Mouse (Mus musculus): Measurements from ENCODE around the gene Foxk1.
A peak's percentile ranks its signal among the peaks of the same experiment; 100 is the strongest.

The Foxk1 gene

DNA sequence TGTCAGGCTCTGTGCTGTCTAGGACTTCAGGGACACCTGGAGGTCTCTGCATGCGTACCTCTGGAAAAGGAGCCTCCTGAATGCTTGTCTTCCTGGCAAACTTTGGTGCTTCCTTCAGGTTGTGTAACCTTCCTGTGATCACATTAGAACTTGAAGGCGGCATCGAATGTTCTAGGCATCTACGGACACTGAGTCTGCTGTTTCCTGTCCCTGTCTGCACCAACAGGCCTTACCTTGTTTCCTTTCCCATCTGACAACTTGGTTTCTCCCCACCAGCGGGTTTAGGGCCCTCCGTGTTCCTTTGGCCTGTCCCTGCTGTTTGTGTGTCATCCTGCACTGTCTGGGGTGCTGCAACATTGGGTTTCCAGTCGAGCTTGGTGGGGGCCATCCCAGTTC lies 40.7 kb downstream of the Foxk1 start:
- no peak for DNase-seq (ENCODE audit: low spot score in 2 of 2)

DNA sequence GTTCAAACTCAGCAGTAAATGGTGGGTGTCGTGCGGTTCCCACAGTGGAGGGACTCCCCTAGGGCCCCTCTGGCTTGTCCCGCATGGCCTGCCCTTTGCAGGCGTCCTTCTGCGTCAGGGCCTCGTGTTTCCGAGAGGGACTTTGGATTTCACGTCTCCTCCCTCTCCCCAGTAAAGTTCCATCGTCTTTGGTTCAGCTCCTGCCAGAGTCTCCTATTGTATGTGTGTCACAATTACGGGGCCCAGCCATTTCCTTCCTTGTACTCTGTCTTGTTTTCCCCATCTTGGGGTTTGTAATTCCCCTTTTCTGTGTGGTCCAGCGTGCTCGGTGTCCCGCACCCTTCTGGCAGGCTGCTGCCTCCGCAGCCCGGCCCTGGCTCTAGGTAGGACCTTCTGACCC lies 42.2 kb downstream of the Foxk1 start:
- DNase-seq (ENCODE audit: low spot score in 2 of 2) = no peak

DNA sequence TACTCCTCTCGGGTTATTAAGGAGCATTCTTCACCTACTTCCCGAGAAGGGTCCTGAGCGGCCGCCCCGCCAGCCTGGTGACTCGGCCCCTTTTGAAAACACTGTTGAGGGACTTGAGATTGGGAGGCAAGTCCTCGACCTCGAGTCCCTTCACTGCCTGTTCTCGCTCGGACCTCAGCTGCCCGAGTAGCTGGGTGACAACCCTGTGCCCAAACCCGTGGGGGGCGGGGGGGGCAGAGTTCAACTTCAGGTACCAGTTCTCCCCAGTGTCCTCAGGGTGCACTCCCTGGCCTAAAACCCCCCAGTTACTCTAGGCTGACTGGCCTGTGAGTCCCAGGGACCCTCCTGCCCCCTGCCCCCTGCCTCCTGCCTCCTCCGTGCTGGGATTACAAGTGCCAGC lies 42.7 kb downstream of the Foxk1 start:
- no peak for DNase-seq (ENCODE audit: low spot score in 2 of 2)

DNA sequence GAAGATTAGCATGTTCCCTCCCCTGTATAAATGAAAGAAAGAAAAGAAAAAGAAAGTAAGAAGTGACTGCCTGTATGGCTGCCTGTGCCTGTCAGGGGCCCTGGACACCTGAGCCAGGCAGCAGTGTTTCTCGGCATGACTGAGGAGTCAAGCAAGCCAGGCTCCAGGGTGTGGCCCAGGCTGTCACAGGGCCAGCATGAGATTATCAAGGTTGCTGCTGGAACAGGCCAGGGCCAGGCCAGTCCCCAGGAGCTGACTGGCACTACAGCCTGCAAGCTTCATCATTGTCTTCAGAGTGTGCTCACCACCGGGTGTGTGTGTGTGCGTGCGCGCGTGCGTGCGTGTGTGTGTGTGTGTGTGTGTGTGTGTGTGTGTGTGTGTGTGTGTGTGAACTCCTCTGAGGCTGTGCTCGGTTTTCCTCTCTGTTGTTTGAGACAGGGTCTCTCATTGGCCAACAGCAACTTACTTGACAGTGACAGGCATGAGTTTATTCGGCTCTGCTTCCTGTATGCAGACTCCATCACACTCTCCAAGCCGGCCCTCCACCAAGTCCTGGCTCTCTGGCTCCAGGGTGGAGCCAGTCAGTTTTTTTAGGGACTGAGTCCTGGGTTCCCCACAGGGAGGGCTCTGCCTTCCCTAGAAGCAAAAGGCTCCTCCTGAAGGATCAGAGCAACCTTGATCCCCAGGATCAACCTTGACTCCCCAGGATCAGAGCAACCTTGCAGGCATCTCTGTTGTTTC lies 43.7 kb downstream of the Foxk1 start:
- no peak for DNase-seq (ENCODE audit: low spot score in 2 of 2)

DNA sequence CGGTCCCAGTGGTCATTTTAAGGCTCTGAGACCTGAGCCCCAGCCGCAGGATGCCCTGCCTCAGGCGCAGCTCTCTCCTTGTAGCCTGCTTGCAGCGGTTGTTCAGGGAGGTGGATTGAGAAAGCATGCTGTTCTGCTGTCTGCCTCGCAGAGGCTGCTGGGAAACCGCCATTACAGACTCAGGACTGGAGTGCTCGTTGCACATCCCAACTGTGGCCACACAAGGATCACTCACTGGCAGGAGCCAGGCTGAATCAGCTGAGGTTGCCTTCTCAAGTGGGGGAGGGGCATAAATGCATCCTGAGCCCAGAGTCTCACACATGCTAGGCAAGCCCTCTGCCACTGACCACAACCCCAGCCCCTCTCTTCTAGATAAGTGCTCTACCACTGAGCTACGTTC lies 44.4 kb downstream of the Foxk1 start:
- no peak for DNase-seq (ENCODE audit: low spot score in 2 of 2)

DNA sequence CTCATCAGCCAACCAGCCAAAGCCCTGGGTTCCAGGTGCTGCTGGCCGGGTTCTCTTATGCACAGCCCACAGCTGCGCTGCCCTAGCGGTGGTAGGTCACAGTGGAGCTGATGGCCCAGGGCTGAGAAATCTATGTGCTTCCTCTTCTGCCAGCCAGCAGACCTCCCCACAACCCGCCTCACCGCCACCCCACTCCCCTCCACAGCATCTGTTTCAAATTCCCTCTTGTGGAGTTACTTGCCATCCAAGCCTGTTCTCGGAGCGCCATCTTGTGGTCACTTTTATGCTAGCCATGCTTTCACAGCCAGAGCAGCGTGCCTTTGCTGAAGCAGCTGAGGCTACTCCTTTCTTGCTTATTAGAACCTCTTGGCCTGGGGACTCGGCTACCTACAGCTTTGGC lies 46.8 kb downstream of the Foxk1 start:
- peak; percentile 85 to 92 for DNase-seq (ENCODE audit: low spot score in 2 of 2)

DNA sequence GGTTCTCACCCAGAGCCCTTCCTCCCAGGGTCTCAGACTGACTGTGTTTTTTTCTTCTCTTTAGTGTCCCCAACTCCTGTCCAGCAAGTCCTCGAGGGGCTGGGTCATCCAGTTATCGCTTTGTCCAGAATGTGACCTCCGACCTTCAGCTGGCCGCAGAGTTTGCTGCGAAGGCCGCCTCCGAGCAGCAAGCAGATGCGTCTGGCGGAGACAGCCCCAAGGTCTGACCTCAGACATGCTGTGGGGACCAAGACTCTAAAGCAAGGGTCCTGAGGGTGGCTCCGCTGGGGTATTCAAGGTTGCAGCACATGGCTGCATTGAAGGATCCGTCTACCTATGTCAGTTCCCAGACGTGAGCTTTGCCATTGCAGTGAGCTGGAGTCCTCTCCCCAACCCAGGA lies 47.3 kb downstream of the Foxk1 start:
- no peak for DNase-seq (ENCODE audit: low spot score in 2 of 2)

DNA sequence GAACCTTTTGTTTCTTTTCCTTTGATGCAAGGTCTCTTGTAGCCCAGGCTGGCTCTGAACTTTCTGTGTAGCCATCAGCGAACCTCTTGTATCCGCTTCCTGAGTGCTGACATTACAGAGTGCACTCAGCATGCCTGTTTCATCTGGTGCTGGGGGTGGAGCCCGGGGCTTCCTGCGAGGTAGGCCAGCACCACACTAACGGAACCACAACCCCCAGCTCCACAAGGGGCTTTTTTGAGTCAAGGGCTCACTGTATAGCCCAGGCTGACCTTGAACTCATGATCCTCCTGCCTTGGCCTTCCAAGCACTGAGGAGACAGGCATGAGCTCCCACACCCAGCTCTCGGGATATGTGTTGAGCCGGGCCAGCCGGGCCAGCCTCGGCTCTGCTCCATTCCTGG lies 49.5 kb downstream of the Foxk1 start:
- DNase-seq (ENCODE audit: low spot score in 2 of 2) = no peak

DNA sequence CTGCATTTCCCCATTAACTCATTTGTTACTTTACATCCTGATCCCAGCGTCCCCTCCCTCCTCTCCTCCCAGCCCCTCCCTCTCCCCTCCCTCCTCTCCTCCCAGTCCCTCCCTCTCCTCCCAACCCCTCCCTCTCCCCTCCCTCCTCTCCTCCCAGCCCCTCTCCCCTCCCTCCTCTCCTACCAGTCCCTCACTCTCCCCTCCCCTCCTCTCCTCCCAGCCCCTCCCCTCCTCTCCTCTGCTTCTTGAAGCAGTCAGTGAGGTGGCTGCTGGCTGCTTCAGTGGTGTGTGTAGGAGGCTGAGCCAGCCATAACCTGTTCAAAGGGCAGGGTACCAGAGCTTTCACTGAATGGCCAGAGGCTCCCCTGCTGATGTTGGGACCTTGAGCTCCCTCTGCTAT lies 50.5 kb downstream of the Foxk1 start:
- no peak for DNase-seq (ENCODE audit: low spot score in 2 of 2)

DNA sequence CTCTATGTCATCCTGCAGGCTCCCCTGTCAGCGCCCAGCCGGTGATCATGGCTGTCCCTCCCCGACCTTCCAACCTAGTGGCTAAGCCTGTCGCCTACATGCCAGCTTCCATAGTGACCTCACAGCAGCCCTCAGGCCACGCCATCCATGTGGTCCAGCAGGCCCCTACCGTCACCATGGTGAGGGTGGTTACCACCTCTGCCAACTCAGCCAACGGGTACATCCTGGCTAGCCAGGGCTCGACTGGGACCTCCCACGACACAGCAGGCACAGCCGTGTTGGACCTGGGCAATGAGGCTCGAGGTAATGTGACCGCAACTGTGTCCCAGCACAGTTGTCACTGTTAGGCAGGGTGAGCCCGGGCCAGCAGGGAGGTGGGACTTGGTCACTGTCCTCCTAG lies 52.4 kb downstream of the Foxk1 start:
- DNase-seq (ENCODE audit: low spot score in 2 of 2) = no peak

DNA sequence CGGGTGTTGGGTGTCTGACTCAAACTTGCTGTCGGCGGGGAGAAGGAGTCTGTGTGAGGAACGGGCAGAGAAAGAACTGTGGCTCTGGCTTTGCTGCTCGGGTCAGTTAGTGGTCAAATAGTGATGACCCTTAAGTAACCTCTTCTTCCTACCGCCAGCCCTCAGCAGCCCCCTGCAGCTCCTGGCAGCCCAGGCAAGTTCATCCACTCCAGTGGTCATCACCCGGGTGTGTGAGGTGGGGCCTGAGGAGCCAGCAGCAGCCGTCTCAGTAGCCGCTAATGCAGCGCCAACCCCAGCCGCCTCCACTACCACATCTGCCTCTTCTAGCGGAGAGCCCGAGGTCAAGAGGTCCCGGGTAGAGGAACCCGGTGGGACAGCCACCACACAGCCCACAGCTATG lies 55.0 kb downstream of the Foxk1 start:
- DNase-seq (ENCODE audit: low spot score in 2 of 2) = no peak

DNA sequence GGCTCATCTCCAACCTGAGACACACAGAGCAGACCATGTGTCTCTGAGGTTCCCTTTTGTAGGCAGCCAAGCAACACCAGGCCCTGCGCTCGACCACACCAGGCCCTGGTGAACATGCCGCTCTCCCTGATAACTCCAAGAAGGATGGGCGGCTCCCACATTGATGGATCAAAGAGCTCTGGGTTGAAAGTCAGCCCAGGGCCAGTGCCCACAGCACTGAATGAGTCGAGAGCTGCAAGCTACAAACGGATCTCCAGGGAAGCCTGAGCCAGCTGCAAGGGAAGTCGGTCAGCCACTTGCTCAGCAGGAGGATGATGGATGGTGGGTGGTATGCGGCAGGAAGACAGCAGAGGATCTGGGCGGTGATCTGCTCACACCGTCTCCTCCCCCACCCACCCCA lies 56.0 kb downstream of the Foxk1 start:
- DNase-seq (ENCODE audit: low spot score in 2 of 2) = no peak

DNA sequence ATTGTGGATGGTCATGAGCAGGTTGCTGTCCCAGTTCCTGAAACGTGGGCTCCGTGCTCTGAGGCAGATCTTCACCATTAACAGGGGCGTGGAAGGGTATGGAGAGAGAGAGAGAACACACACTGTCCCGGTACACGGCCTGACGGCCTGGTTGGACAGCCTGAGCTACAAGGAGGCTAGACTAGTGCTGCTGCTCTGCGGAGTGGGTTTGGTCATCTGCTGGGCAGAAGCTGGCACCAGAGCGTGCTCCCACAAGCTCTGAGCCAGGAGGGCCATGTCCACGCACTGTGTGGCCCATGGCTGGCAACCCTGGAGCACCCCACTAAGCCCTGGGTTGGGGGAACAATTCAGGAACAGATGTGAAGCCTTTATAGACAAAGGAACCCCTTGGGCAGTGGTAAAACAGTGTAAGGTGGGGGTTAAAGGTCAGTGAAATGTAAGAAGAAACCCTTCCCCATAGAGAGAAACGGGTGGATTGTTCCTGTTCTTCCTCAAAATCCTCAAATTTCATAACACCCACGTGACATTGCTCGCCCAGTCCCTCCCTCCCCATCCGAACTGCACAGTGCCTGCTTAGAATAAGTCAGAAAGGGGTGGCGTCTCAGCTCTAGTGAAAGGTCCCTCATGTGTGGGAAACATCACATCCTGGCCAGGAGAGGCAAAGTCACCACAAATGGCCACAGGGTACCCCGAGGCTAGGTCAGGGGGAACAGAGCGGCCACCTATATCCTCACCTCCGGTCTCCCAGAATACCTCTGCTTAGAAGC lies 57.7 kb downstream of the Foxk1 start:
- DNase-seq (ENCODE audit: low spot score in 2 of 2) = no peak

DNA sequence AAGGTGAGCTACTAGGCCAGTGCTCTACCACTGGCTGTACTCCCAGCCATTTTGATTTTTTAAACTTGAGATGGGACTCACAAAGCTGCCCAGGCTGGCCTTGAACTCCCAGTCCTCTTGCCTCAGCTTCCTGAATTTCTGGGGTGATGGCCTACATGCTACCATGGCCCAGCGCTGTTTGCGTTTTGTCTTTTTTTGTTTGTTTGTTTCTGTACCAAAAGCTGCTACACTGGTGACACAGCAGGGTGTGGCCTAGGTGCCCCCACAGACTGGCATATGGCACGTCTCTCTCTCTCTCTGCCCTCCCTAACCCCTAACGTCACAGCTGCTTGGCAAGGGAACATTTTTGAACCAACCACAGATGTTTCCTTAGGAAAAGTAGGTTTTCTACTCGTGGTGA lies 58.5 kb downstream of the Foxk1 start:
- DNase-seq (ENCODE audit: low spot score in 2 of 2) = no peak

DNA sequence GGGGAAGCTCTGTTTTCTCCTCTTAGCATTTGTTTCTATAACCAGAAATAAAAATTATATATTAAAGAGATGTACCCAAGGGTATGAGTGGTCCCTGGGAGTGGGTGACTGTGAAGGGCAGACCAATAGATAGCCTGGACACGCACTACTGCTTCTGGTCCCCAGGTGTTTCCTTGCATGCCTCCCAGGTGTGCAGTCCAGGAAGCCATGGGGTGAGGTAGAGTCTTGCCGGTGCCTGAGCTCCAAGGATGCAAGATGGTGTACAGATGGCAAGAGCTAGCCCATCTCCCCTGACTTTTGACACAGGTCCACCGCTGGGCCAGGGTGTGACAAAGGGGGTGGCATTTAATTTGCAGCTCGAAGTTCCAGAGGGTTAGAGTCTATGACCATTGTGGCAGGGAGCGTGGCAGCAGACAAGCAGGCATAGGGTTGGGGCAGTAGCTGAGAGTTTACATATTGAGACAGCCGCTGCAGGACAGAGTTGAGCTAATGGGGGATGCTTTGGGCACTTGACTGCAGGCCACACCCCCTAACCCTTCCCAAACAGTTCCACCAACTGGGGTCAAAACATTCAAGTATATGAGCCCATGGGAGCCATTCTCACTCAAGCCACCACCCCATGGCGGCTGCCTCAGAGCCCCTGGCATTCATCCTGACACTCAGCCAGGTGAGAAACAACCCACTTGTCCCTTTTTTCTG lies 60.8 kb downstream of the Foxk1 start:
- no peak for DNase-seq (ENCODE audit: low spot score in 2 of 2)

DNA sequence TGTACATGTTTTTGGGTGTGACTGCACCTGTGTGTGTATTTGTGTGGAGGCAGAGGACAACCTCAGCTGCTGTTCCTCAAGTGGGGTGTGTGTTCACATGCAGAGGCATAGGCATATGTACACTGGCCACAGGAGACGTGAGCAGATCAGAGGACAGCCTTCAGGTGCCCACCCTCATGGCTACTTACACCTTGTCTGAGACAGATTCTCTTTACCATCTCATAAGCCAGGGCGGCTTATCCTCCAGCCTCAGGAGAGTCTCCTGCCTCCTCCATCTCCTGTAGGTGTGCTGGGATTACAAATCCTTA lies 61.3 kb downstream of the Foxk1 start:
- DNase-seq (ENCODE audit: low spot score in 2 of 2) = no peak

DNA sequence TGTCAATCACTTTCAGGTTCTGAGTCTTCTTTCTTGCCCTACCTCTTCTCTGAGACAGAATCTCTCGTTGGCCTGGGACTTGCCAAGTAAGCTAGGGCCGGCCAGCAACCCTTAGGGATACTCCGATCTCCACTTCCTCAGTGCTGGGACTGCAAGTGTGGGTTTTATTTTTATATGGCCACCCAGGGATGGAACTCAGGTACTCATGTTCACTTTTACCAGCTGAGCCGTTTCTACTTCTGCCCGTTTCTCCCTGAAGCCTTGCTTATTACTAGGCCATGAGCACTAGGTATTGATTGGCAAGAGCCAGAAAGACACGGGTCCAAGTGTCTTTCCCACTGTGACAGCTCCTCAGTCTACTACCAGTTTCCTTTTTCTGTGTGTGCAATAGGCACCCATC lies 61.7 kb downstream of the Foxk1 start:
- DNase-seq (ENCODE audit: low spot score in 2 of 2) = no peak

DNA sequence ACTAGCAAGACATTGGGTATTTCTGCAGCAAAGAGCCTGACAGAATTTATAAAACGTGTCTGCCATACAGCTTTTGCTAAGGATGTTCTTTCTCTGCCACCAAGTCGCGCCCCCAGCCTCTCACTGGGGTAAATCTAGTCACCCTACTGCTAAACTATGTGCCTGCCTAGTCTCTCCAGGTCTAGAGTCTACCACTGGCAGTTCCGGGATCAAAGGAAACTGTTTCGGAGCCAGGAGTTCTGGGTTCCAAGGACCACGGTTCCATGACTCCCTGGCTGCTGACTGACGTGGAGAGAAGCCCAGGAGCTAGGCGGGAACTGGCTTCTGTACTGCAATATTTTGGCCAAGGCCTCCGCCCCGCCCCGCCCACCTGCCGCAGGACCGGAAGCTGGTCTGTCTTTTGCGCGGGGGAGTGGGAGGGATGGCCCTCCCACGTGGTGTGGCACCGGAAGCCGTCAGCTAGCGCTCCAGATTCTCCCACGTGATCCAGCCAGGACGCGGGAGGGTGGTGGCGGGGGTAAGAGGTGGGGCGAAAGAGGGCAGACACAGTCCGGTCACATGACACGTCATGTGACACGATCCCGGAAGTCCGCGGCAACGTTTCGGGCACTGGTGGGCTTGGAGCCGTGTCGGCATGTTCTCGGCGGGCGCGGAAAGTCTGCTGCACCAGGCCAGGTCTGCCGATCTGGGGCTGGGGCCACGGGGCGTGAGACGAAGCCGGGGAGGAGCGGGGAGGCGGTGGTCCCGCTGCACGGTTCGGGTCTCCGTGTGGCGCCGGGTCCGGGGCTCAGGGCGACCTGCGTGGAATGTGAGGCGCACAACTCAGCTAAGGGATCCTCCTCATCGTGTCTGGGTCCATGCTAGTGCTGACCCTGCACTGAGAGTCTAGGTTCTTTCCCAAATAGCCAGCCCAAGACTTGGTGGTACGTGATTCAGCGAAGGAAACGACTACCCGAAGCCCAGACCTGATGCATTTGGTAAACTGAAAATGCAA lies 62.5 kb downstream of the Foxk1 start, which contains the start of gene Ap5z1:
Gene Ap5z1 (plus strand): TSS at position 484 of the 994 bp plus-strand sequence.
- peak; percentile 93 to 95 for DNase-seq (ENCODE audit: low spot score in 2 of 2)

DNA sequence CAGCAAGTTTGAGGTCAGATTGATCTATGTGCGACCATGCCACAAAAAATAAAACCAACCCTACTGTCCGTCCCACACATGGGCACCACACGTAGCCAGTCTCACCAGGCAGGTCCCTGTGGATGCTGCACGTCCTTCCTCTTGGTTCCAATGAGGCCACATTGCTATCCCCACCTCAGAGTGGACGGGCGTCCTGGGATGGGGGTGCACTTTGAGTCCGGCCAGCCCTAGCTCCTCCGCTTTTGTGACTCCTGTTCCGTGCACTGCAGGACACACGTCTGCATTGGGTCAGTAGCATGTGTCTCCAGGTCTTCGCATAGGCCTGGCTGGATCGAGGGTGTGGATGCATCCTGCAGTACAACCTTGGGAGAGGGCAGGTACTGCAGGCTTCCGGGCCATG lies 67.1 kb downstream of the Foxk1 start:
- no peak for DNase-seq (ENCODE audit: low spot score in 2 of 2)

DNA sequence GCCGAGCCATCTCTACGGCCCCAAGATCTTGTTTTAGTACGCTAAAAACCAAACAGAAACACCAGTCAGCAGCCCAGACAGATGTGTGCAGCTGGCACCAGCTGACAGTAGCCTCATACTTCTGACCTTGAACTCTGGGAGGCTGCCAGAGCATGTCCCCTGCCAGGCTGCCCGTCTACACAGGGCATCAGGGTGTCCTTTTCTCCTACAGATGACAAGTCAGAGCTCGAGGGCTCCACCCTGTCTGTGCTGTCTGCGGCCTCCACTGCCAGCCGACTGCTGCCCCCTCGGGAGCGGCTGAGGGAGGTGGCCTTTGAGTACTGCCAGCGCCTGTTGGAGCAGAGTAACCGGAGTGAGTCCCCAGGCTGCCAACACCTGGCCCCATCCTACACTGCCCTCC lies 68.5 kb downstream of the Foxk1 start:
- DNase-seq (ENCODE audit: low spot score in 2 of 2) = no peak

DNA sequence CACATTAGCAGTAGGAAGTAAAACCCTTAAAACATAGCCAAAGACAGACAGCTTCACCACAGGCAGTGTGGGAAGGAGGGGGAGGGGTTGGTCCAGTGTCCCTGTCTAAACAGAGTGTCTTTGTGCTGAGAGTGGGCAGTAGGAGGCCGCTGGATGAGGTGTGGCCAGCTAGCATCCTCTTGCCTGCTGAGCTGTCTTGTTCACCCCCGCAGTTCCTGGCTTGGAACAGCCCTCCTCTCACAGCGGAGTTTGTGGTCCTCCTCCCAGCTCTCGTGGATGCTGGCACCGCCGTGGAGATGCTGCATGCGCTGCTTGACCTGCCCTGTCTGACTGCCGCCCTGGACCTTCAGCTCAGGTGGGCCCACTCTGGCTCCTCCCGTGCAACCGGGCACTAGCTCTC lies 72.4 kb downstream of the Foxk1 start:
- DNase-seq (ENCODE audit: low spot score in 2 of 2) = no peak

DNA sequence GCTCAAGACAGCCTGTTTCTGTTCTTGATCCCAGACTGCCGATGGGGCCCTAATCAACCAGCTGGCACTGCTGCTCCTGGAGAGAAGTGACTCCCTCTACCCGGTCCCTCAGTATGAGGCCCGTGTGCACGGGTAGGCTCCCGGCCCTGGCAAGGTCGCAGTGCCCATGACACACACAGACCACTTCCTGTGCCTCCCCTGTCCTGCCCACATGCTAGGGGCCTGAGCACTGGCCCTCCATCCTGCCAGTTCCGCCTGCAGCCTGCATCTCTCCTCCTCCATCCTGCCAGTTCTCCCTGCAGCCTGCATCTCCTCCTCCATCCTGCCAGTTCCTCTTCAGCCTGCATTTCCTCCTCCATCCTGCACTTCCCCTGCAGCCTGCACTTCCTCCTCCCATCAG lies 74.4 kb downstream of the Foxk1 start:
- DNase-seq (ENCODE audit: low spot score in 2 of 2) = peak in 1 of 2 experiments; percentile 45
